Mouse (Mus musculus) left cerebral cortex, postnatal 14 days (tissue): Measurements from ENCODE around the gene Ror1. TPM values are rescaled to one million over a fixed set of nuclear protein-coding genes. Genes with fewer than 3 reads are reported as not detected.
A peak's percentile ranks its signal among the peaks of the same experiment; 100 is the strongest.

Experiments
- DNase-seq, 2 experiments: peaks; one replicate each; pipeline ENCODE4 v3.0.0; 2021 to 2022; ENCODE audit warnings: low spot score in 2 of 2, mixed read lengths in 1 of 2
- intact Hi-C: fragments of 180-260 bp; cut with DNase I; formaldehyde crosslinking; loops from one replicate; pipeline ENCODE4 v1.15.1; 2025
- total RNA-seq, 2 experiments: library from RNA; stranded (reverse); gene quantifications; 2 replicates each; pipeline ENCODE4 v1.2.3; 2021

Ror1 gene
- total RNA-seq, 2 experiments from 2014 or later: 1.0 to 1.2 TPM

- intact Hi-C loops: no loop called here
These were observed 302.5 kb downstream of the Ror1 start for GRCm38 (mm10) chr4:100398079-100398478.

GRCm38 (mm10) chr4:100401078-100401477 lies 305.5 kb downstream of the Ror1 start:
- intact Hi-C loops: no loop called here
- DNase-seq: no peak

More at GRCm38 (mm10) chr4:100398079-100398478, 302.5 kb downstream of the Ror1 start:
- DNase-seq: no peak

GRCm38 (mm10) chr4:100401581-100402470 lies 306.2 kb downstream of the Ror1 start:
- no peak for DNase-seq
- intact Hi-C loops: no loop called here

- peak; percentile 87 to 89 for DNase-seq
- intact Hi-C loops: loop anchor here (2.0 to 5.0 kb wide), 3 partner anchors 313 to 460 kb away; partner anchors contain the start of gene Ror1
These were observed 311.8 kb downstream of the Ror1 start for GRCm38 (mm10) chr4:100407261-100407874.

GRCm38 (mm10) chr4:100409521-100409920 lies 313.9 kb downstream of the Ror1 start:
- intact Hi-C loops: loop anchor here (5.0 kb wide), 1 partner anchor 462 kb away; no protein-coding TSS in a partner anchor

GRCm38 (mm10) chr4:100411841-100412539 lies 316.4 kb downstream of the Ror1 start:
- intact Hi-C loops: no loop called here

More at GRCm38 (mm10) chr4:100409521-100409920, 313.9 kb downstream of the Ror1 start:
- DNase-seq: no peak

GRCm38 (mm10) chr4:100422756-100423155 lies 327.2 kb downstream of the Ror1 start:
- DNase-seq: no peak
- intact Hi-C loops: no loop called here

More at GRCm38 (mm10) chr4:100411841-100412539, 316.4 kb downstream of the Ror1 start:
- no peak for DNase-seq

GRCm38 (mm10) chr4:100426101-100426500 lies 330.5 kb downstream of the Ror1 start:
- intact Hi-C loops: no loop called here
- DNase-seq: no peak

- no peak for DNase-seq
- intact Hi-C loops: no loop called here
These were observed 333.8 kb downstream of the Ror1 start for GRCm38 (mm10) chr4:100429371-100429900.

- intact Hi-C loops: no loop called here
- no peak for DNase-seq
These were observed 339.9 kb downstream of the Ror1 start for GRCm38 (mm10) chr4:100435281-100436168.

GRCm38 (mm10) chr4:100436169-100436547 lies 340.6 kb downstream of the Ror1 start:
- no peak for DNase-seq
- intact Hi-C loops: no loop called here

GRCm38 (mm10) chr4:100446897-100447296 lies 351.3 kb downstream of the Ror1 start:
- DNase-seq: no peak
- intact Hi-C loops: no loop called here

GRCm38 (mm10) chr4:100462493-100463120 lies 367.0 kb downstream of the Ror1 start:
- DNase-seq: no peak
- intact Hi-C loops: no loop called here

GRCm38 (mm10) chr4:100478592-100479321 lies 383.2 kb downstream of the Ror1 start, which contains the start of gene Ube2u:
TSS of gene Ube2u (plus strand) at chr4:100478849.
- peak; percentile 35 to 56 for DNase-seq
- intact Hi-C loops: no loop called here

- intact Hi-C loops: no loop called here
- DNase-seq: no peak
These were observed 392.9 kb downstream of the Ror1 start for GRCm38 (mm10) chr4:100488447-100488846.
